Mouse (Mus musculus) urinary bladder, postnatal 14 days (tissue): ENCODE measurements around the gene Hyls1.

ENCODE experiments used
- DNase-seq: peaks from one replicate; pipeline ENCODE4 v3.0.0; 2021; ENCODE audit warnings: low spot score

The Hyls1 gene

DNA sequence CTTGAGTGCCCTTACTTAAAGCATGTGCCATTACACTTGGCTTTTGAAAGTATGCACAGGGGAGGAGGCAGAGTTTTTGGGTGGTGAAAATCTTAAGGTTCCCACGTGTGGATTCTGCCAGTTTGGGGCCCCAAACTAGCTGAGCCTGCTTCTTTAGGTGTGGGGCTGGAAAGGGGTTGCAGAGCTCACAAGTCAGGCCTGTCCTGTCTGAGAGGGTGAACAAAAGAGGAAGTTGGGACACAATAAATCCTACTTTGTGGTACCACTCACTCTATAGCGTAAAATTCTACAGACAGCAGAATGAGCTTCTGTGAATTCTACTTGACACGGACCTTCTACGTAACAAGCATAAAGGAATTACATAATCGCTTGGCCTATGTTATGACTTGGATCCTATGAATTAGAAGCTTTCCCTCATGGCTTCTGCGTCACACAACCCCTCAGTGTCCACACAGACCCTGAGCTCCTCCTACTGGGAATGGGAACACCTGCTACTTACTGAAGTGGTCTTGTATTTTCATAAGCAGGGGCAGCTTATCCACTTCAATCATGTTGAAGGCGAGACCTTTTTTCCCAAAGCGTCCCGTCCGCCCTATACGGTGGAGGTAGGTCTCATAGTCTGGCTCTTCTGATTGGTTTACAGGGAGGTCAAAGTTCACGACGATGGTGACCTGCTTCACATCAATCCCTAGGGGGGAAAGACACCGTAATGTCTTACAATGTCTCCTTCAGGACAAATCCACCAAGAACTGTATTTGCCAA is 26.9 kb downstream of the Hyls1 start:
- DNase-seq = no peak

DNA sequence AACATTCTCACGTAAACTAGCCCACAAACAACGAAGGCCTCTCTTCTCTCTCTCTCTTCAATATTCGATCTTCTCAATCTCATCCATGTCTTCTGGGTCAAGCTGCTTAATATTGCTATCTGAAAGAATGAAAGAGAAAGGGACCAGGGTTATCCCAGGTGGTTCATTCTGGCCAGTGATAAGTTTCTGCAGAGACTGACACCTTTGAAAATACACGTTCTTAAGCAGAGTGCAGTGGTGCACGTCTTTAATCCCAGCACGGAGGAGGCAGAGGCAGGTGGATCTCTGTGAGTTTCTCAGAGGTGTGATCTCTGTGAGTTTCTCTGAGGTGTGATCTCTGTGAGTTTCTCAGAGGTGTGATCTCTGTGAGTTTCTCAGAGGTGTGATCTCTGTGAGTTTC is 28.3 kb downstream of the Hyls1 start:
- no peak for DNase-seq

DNA sequence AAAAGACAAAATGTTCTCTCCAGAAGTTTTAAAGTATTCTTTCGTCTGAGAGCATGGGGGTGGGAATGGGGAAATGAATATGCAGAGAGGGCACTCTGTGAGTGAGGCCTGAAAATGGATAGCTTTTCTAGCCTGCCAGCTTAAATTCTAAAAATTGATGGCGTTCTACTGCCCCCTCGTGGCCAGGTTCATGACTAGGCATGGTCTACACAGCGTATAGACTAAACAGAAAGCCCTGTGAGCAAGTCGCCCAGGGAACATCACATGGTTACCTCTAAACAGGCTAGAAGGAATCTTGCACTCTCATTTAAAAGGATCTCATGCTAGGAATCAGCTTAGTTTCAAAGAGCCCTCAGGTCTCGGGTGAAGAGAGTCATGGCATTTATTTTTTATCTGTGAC is 28.7 kb downstream of the Hyls1 start:
- DNase-seq = peak; percentile 87

DNA sequence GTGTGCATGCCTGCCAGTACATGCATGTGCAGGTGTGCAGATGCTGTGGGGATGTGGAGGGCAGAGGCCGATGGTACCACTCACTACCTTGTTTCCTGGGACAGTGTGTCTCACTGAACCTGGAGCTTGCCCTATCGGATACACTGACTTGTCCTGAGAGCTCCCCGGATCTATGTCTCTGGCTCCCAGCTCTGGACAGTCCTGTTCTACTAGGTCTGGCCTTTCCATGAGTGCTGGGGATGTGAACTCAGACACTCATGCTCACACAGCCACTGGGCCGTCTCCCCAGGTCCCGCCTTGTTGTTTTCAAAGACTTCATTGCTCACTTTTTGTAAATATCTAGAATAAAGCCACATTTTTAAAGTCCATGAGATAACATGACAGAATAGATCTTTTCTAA is 29.2 kb downstream of the Hyls1 start:
- peak; percentile 14 for DNase-seq

DNA sequence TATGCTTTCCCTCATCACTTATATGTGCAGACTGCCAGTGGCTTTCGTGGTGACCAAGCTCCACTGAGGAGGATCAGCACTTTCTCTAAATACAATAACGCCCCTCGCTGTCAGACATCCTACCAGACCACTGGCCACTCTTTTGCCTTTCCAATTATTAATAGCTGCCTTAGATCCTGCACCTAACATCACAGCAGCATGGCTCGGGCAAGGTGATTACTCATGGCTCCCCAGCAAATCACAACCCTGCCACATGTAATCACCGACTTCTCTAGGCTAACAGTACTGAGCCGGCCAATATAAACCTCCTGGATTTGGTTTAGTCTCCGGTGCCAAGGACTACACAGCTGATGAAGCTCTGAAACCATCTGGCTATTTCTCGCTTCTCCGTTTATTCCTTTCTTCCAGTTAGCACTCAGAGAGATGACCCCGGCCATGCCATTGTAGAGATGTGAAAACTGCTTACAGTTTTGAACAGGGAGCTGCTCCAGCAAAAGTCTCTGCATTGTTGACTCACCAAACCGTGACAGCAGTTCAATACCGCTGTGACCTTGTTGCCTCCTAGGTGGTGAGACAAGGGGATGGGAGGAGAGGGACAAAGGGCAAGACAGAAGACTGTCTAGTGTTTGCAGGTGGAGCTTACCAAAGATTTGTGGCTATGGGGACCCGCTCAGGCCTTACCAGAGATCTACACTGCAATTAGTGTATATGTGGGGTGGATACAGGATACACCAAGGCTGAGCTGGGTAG is 31.0 kb downstream of the Hyls1 start:
- DNase-seq = no peak

DNA sequence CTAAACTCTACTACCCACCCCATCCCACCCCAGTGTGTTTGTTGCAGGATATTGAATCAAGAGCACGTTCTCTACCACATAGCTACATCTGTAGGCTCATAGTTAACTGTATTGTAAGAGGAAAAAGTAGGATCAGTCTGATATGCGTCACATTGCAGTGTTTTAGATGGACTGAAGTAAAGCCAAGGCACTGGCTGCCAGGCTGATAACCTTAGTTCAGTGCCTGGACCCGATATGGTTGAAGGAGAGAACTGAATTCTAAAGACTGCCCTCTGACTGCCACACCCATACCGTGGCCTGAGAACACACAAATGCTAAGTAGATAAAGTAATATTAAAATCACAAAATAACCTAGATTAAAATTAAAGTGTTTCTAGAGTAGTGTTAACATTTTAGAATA is 34.3 kb downstream of the Hyls1 start:
- no peak for DNase-seq

DNA sequence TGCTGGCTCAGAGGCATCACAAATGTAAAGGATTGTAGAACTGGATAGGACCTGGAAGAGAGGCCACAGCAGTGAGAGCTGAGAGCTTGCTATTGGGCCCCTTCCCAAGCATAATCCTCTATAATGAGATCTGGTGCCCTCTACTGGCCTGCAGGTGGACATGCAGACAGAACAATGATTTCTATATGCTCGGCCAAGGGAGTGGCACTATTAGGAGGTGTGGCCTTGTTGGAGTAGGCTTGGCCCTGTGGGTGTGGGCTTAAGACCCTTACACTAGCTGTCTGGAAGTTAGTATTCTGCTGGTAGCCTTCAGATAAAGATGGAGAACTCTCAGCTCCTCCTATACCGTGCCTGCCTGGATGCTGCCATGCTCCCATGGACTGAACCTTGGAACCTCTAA is 35.1 kb downstream of the Hyls1 start:
- peak; percentile 44 for DNase-seq

DNA sequence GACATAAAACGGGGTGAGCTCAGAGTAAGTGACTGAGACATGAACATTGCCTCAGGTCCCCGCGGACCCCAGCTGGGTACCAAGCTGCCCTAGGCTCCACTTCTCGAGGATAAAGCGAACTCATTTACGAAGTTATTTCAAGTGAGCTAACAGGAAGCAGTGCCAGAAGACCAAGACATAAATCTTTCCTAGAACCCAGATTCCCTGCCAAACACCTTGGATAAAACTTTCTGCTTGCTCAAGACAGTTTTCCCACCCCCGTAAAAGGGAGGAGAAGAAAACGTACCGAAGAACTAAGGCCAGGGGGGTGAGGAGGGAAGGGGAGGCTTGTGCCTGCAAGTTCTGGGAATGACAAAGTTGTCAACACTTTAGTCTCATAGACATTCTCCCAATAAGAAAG is 36.9 kb downstream of the Hyls1 start:
- no peak for DNase-seq

DNA sequence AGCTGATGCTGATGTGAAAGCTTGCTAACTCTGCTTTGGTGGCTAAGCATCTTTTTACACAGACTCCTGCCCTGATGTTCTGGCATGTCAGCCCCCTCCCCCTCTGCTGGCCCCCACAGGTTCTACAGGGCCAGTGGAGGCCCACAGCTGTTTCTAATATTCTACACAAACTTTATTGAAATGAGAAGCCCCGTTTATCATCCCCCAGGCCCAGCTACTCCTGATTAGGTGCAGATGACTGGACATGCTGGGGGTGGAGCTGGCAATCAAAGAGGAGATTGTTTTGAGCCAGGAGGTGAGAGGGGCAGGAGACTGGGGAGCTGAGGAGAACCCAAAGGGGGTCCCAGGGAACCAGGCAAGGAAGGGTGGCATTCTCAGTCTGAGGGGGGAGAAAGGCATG is 40.4 kb downstream of the Hyls1 start:
- DNase-seq = no peak

DNA sequence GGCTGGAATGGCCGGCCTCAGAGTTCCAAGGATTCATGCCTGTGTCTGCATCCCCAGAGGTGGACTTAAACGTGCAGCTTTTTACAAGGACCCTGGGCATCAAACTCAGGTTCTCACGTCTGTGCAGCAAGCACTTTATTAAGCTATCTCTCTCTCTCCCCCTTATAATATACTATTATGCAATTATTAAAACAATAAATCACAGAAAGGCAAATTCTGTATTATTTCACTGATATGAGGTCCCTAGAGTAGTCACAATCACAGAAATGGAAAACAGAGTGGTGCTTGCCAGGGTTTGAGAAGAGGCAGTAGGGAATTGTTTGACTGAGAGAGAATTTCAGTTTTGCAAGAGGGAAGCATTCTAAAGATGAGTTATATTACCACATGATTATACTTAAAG is 41.1 kb downstream of the Hyls1 start:
- no peak for DNase-seq

DNA sequence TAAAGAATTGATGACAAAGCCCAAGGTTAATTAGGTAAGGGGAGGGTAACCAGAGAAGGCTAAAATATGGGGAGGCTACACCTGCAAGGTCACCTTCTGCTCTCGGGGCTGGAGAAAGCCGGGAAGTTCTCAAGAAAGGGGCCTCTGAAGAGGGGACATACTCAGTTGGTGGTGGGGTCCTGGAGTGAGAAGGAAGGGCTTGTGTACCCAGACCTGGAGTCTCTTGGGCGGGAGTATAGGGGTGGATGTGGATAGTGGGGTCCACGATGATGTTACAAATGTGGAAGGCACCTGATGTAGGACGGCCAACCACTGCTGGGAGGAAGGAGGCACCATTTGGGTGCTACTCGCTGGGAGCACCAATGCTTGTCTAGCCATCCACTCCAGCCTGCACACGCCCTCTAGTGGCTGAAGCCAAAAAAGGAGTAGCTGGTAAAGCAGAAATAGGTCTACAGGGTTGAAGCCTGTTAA is 46.2 kb downstream of the Hyls1 start:
- peak; percentile 81 for DNase-seq

DNA sequence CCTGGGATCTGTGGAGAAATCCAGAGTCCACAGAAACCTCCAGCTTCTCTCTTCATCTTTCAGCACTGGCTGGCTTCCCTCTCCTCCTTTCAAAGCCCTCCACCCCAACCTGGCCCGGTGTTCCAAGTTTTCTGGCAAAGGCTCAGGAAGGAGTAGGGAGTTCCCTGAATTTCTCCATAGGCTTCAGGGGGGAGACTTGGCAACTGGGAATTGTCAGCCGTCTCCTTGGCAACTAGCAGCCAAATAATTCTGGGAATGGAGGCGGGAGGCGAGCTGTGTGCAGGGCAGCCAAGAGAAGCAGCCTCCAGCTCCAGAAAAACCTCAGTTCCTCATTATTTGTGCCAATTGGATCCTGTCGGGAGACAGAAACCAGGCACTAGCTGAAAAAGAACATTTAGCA is 46.7 kb downstream of the Hyls1 start:
- DNase-seq = peak; percentile 46

DNA sequence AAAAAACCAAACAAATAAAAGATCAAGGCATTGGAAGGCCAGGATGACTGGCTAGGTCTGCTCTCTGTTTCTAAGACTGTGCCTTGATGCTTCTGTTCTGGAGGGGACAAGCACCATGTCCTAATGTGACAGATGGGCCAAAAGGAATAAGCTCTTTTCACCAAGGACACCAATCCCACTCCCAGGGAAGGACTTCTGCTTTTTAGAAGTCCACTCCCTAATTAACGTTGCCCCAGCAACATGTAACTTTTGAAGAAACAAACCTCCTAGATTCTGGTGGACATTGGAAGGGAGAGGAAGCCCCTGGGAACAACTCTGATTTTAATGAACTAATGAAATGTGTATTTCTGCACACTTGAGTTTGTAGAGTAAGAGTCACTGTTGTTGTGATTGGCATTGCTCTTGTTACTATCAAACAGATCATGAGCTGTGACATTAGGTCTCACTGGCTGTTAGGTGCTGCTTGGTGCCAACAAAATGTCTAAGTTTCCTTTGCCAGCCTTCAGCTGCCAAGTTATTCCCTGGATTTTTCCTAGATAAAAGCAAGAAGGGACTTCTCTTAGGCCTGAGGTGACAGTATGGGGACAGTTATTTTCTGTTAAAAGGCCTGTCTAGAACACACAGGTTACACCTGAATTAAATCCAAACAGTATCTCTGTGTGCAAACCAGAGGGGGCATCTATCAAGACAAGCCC is 47.2 kb downstream of the Hyls1 start:
- DNase-seq = no peak

DNA sequence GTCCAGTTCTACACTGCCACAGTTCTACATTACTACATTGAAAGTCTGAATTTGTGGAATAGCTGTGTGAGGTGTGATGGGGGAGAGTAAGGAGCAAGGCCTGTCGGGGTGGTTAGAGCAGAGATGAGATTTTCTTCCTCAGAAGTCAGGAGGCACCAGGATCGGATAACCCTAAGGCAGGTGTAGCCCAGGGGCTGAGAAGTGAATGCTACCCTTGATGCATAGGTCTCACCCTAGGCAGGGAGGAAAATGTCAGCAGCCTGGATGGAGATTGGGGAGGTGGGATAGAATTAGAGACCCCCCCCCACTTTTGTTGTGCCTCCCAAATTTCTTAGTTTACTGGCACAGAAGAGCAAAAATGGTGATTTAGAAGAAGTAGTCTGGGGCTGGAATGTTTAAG is 48.0 kb downstream of the Hyls1 start:
- no peak for DNase-seq

DNA sequence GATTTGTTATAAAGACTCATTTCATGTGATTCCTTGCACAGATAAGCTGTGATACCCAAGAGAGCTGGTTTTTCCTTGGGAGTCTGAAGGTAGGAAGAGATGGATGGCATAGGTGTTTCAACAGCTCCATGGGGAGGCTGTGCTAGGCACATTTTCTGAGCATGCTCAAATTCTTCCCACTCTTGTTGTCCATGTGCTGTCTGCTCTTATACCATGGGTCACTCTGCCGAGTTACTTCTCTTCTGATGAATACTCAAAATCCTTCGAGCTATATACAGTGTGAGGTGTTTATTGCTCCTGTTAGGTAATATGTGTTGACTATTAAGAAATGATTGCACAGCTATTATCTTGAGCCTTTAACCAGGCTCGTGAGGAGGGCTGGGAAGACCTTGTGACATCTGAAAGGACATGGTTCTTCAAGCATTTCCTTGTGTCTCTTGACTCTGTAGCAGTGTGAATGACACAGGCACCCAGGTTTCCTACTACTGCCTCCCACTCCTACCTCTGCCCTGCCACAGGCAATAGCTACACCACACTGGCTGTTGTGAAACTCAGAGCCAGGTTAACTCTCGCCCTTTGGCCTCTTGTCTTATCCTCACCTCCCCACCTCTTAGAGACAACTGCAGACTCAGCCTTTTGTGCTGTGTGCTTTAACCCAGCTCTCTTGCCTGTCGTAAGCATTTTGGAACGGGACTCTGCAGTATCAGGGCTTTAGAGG is 49.4 kb downstream of the Hyls1 start:
- no peak for DNase-seq

DNA sequence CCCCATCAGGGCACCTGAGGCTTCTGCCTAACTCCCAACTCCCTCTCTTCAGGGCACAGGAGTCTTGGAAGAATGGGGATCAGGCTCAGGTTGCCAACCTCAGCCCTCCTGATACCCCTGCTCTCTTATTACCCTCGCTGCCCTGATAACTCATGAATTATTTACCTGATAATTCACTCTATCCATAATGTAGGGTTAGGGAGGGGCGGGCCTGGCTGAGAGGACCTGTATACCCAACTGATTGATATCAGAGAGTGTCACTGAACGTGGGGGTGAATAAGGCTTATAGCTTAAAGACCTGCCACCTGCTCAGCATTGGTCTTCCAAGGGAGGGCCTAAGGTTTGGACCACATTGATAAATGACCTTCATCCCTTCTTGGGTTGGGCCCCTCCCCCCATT is 52.0 kb downstream of the Hyls1 start, which contains the start of gene Gm1113:
Gm1113 (minus strand) TSS at position 101 of the 400 bp plus-strand sequence.
- DNase-seq = no peak

DNA sequence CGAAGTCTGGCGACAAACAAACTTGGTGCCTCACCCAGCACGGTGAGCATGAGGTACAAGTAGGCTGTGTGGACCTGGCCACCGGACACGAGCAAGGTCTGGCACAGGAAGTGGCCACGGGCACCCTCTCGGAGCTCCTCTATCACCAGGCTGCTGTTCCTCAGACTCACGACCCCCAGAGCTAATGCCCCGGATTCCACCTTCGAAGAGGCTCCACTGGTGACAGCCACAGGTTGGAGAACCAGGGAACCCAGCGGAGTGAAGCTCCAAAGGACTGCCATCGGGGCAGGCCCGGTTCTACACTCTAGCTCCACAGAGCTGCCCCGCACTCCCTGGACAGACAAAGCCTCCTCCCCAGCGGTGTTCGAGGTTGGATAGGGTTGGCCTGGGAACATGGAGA is 53.5 kb downstream of the Hyls1 start:
- no peak for DNase-seq

DNA sequence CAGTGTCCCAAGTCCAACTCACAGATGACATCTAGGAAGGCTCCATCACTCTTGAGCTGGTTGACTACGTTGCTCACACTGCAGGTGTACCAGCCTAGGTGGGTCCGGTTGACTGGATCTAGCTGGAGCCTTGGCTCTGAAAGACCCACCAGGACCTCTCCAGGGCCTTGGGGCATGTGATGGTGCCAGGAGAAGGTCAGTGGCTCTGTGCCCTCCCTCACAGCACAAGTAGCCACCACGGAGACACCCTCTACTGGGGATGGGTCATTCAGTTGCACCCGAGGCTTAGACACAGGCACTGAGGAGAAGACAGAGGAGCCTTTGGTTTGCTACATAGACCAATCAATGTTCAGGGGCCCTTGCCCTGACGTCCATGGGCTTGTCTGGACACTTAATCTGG is 54.0 kb downstream of the Hyls1 start:
- DNase-seq = no peak

DNA sequence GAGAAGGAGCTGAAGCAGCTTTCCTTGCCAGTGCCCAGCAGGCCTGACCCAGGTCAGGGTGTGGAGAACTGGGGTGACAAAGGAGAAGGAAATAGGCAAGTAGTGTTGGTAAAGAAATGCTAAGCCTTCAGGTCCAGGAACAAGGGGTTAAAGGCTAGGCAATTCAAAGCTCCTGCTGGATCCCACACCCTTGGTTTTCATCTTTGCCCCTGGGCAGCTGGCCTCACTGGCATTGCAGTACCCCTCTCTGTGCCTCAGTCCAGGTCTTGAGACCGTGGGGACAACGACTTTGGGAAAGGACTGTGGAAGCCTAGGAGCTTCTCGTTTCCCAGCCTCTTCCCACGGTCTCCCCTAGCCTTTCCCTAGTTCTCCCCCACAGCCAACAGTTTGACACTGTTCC is 56.3 kb downstream of the Hyls1 start:
- DNase-seq = no peak
